In the genomic region with DNA sequence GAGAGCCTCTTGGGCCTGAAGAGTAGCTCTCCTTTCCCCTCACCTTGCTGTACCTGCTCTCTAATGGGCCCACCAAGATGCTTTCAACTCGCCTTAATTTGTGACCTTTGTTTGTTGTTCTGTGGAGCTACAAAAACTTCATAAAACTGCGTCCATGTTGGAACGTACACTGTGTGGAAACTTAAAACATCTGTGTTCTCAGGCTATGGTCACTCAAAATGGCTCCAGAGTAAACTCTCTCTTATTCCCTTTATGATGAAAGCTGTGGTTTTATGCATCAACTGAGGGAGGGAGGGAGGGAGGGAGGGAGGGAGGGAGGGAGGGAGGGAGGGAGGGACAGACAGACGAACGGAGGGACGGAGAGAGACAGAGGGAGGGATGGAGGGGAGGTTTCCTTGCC, we compare ENCODE assay signal across 10 mouse cellular contexts. TPM values are rescaled to one million over a fixed set of nuclear protein-coding genes. Genes with fewer than 3 reads are reported as not detected.
DNase-seq lines count a peak whose midpoint lies in the region; ATAC-seq and TF ChIP-seq lines count a peak whose summit lies in the region.
"Had no signal": no experiment of that assay in that cellular context is flagged by ENCODE, and none has a peak within 500 bp of the region (broad histone marks: within the 10 kb centered on the region; RNA-seq: fewer than 3 reads in every experiment).

No protein-coding gene starts in this region.

- no peak overlapping the region for H3K9ac ChIP-seq in heart, postnatal 0 days (replicated peaks; ENCODE audit: low read depth, low read length)
- no peak overlapping the region for H3K9ac ChIP-seq in lung, embryonic 16.5 days (ENCODE audit: low read length)
- no peak overlapping the region for H3K9ac ChIP-seq in embryonic facial prominence, embryonic 12.5 days

- no peaks in the 10 kb centered on the region for H3K9me3 ChIP-seq in heart, postnatal 0 days (replicated peaks; ENCODE audit: control insufficient read depth, low read length)
- H3K9me3 ChIP-seq in lung, embryonic 16.5 days (ENCODE audit: control insufficient read depth, low read length) = no peaks in the 10 kb centered on the region
- H3K9me3 ChIP-seq in embryonic facial prominence, embryonic 12.5 days = no peaks in the 10 kb centered on the region

- TF ChIP-seq CTCF in heart, postnatal 0 days (IDR thresholded peaks at IDR 0.05; ENCODE audit: low read depth) = no peak
- TF ChIP-seq CTCF in lung, adult 2 months (IDR thresholded peaks at IDR 0.05; ENCODE audit: insufficient read depth, low read length) = no peak
- no peak for TF ChIP-seq CTCF in small intestine, adult 2 months (IDR thresholded peaks at IDR 0.05; ENCODE audit: extremely low read depth, insufficient read length, insufficient replicate concordance, low read depth, low read length)

- H3K4me1 ChIP-seq in heart, postnatal 0 days (ENCODE audit: control insufficient read depth, insufficient read depth) = peaks cover 12% of the 10 kb centered on the region
- peaks cover 27% of the 10 kb centered on the region for H3K4me1 ChIP-seq in lung, embryonic 16.5 days (replicated peaks; ENCODE audit: control insufficient read depth, insufficient read depth, low read length)
- H3K4me1 ChIP-seq in lung, adult 2 months (ENCODE audit: control insufficient read depth, insufficient read depth, low read length) = peaks cover 10% of the 10 kb centered on the region
- peaks cover 34% of the 10 kb centered on the region for H3K4me1 ChIP-seq in embryonic facial prominence, embryonic 12.5 days
- peaks cover 5% of the 10 kb centered on the region; the same call in 1 of the 2 replicates for H3K4me1 ChIP-seq in small intestine, adult 2 months (ENCODE audit: control insufficient read depth, insufficient read depth, insufficient read length, low read length)

- no peak for ATAC-seq in heart, postnatal 0 days (ENCODE audit: insufficient read depth, low read depth)
- ATAC-seq in lung, embryonic 16.5 days (ENCODE audit: low read depth) = no peak
- no peak for ATAC-seq in embryonic facial prominence, embryonic 12.5 days (ENCODE audit: insufficient number of reproducible peaks, insufficient read depth, low FRiP score, low TSS enrichment)
- ATAC-seq: forebrain, embryonic 16.5 days had no signal

- DNase-seq in heart, postnatal 0 days (ENCODE audit: low spot score) = no peak
- no peak for DNase-seq in heart, adult 11 months
- no peak for DNase-seq in lung, adult 2 months
- DNase-seq in urinary bladder, postnatal 14 days (ENCODE audit: low spot score) = no peak
- DNase-seq: embryo, embryonic 11 days; right cerebral cortex, postnatal 14 days had no signal

- TF ChIP-seq EP300 in heart, postnatal 0 days (IDR thresholded peaks at IDR 0.05; ENCODE audit: low read depth) = no peak

- H3K27me3 ChIP-seq in heart, postnatal 0 days (ENCODE audit: control insufficient read depth, insufficient read depth, low read length) = no peaks in the 10 kb centered on the region
- no peaks in the 10 kb centered on the region for H3K27me3 ChIP-seq in lung, embryonic 16.5 days (ENCODE audit: control insufficient read depth, insufficient read depth, low read depth, low read length)
- H3K27me3 ChIP-seq in embryonic facial prominence, embryonic 12.5 days = no peaks in the 10 kb centered on the region
- no peaks in the 10 kb centered on the region for H3K27me3 ChIP-seq in small intestine, adult 2 months (ENCODE audit: control insufficient read depth, insufficient read depth, low read length)

- no peaks in the 10 kb centered on the region for H3K36me3 ChIP-seq in heart, postnatal 0 days (replicated peaks; ENCODE audit: control insufficient read depth, insufficient read depth, low read length)
- H3K36me3 ChIP-seq in lung, embryonic 16.5 days (ENCODE audit: control insufficient read depth, insufficient read depth, low read length) = no peaks in the 10 kb centered on the region
- H3K36me3 ChIP-seq in embryonic facial prominence, embryonic 12.5 days = peaks cover 6% of the 10 kb centered on the region; the same call in 1 of the 2 replicates
- H3K36me3 ChIP-seq in small intestine, adult 2 months (ENCODE audit: control insufficient read depth, insufficient read depth, low read length) = no peaks in the 10 kb centered on the region

- peak overlapping the region; percentile 77 for H3K27ac ChIP-seq in heart, postnatal 0 days (ENCODE audit: low read depth)
- peak overlapping the region; percentile 74 for H3K27ac ChIP-seq in lung, embryonic 16.5 days (ENCODE audit: low read length)
- H3K27ac ChIP-seq in embryonic facial prominence, embryonic 12.5 days = peak overlapping the region; percentile 12; the same call in 1 of the 2 replicates
- H3K27ac ChIP-seq in small intestine, adult 2 months (ENCODE audit: insufficient read depth, low read depth, low read length) = peak overlapping the region; percentile 81

- no peak overlapping the region for H3K4me3 ChIP-seq in heart, postnatal 0 days (ENCODE audit: low read depth, low read length)
- no peak overlapping the region for H3K4me3 ChIP-seq in lung, embryonic 16.5 days (ENCODE audit: low read length)
- no peak overlapping the region for H3K4me3 ChIP-seq in lung, adult 2 months (replicated peaks; ENCODE audit: extremely low read depth, low read depth, low read length)
- H3K4me3 ChIP-seq in embryonic facial prominence, embryonic 12.5 days = no peak overlapping the region
- no peak overlapping the region for H3K4me3 ChIP-seq in small intestine, adult 2 months (ENCODE audit: low read depth, low read length)

- TF ChIP-seq POLR2A in lung, adult 2 months (IDR thresholded peaks at IDR 0.05; ENCODE audit: borderline replicate concordance, extremely low read depth, low read depth, low read length) = no peak
- TF ChIP-seq POLR2A in small intestine, adult 2 months (IDR thresholded peaks at IDR 0.05; ENCODE audit: low read depth, low read length) = no peak

- no peak overlapping the region for H3K4me2 ChIP-seq in heart, postnatal 0 days (ENCODE audit: low read depth, low read length)
- H3K4me2 ChIP-seq in lung, embryonic 16.5 days (ENCODE audit: low read depth, low read length) = no peak overlapping the region
- no peak overlapping the region for H3K4me2 ChIP-seq in embryonic facial prominence, embryonic 12.5 days (replicated peaks)

- WGBS in heart, postnatal 0 days = 69% methylated on average over 6 of the region's 6 CpGs
- WGBS in lung, embryonic 16.5 days = 50% methylated on average over 6 of the region's 6 CpGs
- 48% methylated on average over 6 of the region's 6 CpGs for WGBS in lung, adult 2 months
- WGBS in embryonic facial prominence, embryonic 12.5 days = 62% methylated on average over 3 of the region's 6 CpGs
- 72% methylated on average over 6 of the region's 6 CpGs for WGBS in small intestine, adult 2 months

RNA-seq across cellular contexts. Expression of a gene that starts 35.7 kb away (rescaled TPM):
- 46.8 and 52.8 TPM in 2 replicates for total RNA-seq in heart, postnatal 0 days (2014; rRNA removed; ENCODE audit: low replicate concordance)
- polyA plus RNA-seq in heart, postnatal 0 days (2015; fragmentation: Nextera tagmentation; extraction: Ambion mirVana) = 12.1 and 15.4 TPM in 2 replicates
- polyA plus RNA-seq in lung, embryonic 16.5 days (2015; fragmentation: Nextera tagmentation; extraction: Ambion mirVana) = 15.5 and 15.8 TPM in 2 replicates
- 29.2 and 34.6 TPM in 2 replicates for polyA plus RNA-seq in lung, adult 2 months (2012; rRNA removed)
- 17.4 and 19.7 TPM in 2 replicates for polyA plus RNA-seq in embryonic facial prominence, embryonic 12.5 days (2016; fragmentation: Nextera tagmentation; extraction: Ambion mirVana)
- 10.4 and 14.2 TPM in 2 replicates for polyA plus RNA-seq in small intestine, adult 2 months (2012; rRNA removed)

Comparison
In these comparisons a context has a peak if more than half of its experiments do, and no peak if none do; other contexts are left out.
1. H3K27ac ChIP-seq: peak in every context shown above with its lines; median percentile 81 in small intestine, adult 2 months; 77 in heart, postnatal 0 days; 74 in lung, embryonic 16.5 days; 12 in embryonic facial prominence, embryonic 12.5 days.